Mouse (Mus musculus) neural tube, embryonic 10.5 days (tissue): Measurements from ENCODE around the gene Slc12a6.
A peak's percentile ranks its signal among the peaks of the same experiment; 100 is the strongest.
"Not testable (repeated sequence)": the region's sequence is repeated elsewhere in the genome, so short reads cannot be mapped to it uniquely, and the experiment has no call there.

Experiments used
- DNase-seq: peaks from one replicate; pipeline ENCODE4 v3.0.0-alpha.2; 2017; ENCODE audit warnings: low spot score; ENCODE audit errors: extremely low spot score

Gene Slc12a6

GRCm38 (mm10) chr2:112261748-112262653 is 3.6 kb upstream of the Slc12a6 start, which contains the start of gene Nop10:
Nop10 (plus strand) TSS chr2:112261926.
- peak; percentile 84 for DNase-seq

DNA sequence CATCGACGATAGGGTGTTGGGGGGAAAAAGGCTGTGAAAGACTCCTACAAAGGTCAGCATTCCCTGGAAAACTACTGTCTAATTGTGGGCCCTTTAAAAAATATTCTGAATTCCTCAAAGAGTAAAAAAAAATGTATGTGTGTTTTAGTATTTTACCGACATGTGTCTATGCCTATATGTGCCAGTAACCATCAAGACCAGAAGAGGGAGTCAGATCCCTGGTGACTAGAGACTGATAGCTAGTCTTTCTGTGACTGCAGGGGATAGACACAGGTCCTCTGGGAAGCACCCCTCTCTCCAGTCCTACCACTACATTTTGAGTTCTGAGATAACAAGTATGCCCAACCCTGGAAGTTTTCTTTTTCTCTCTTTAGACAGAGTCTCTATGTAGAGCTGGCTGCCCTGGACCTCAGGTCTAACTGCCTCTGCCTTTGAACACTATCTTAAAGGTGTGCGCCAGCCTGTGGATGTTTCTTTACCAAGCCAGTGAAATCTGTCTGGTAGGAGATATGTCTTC is 2.8 kb upstream of the Slc12a6 start:
- DNase-seq, result no peak

GRCm38 (mm10) chr2:112264364-112264763 is 1.3 kb upstream of the Slc12a6 start:
- no peak for DNase-seq

DNA sequence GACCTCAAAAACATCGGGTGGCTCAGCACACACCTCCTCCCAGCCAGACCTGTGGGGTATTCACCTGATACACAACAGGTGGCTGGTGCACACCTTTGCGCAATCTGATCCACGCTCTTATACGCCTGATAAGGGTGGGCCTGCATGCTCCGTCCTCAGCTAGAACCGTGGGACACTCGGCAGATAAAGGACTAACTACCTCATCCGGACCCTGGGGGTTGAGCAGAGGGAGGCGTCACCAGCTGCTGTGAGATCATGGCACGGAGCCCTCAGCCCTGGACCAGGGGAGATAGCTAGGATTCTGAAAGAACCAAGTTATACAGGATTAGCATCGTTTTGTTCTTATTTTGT is 592 bp downstream of the Slc12a6 start, which contains the start of gene Gm21985:
TSS of gene Gm21985 (plus strand) at position 73 of the 351 bp plus-strand sequence.
- DNase-seq, result no peak

GRCm38 (mm10) chr2:112266780-112267179 is 1.2 kb downstream of the Slc12a6 start:
- no peak for DNase-seq

DNA sequence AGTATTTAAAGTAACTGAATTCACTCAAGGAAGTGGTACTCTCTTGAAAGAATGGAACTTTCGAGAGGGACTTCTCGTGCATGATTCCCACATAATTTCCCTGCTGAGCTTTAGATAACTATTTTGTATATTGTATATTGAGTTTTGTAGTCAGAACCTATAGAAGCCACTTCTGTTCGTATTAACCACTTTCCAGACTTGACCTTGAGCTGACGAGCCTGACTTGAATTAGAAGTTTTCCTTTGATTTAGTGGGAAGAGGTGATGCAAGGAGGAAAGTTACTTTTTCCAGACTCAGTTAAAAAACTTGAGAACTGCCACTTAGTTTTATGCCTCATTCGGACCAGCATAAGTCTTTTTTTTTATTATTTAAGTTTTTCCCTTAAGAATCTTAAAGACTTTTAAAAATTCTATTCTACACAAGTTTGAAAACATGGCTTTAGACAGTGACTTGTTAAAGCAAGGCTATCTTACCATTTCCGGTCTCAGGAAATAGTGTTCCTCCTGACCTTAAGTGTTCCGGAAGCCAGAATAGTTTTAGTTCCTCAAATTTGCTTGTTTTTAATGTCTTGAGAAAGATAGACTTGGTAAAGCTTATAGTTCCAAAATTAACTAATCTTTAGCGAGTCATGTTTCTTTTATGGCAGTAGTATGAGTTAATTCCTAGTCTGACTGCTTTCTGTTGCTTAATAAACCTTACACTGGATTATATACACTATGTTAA is 2.1 kb downstream of the Slc12a6 start:
- no peak for DNase-seq

GRCm38 (mm10) chr2:112270011-112270410 is 4.4 kb downstream of the Slc12a6 start:
- DNase-seq, result no peak

GRCm38 (mm10) chr2:112272909-112273308 is 7.3 kb downstream of the Slc12a6 start:
- DNase-seq, result no peak

- no peak for DNase-seq
Measured at GRCm38 (mm10) chr2:112273474-112273873, 7.8 kb downstream of the Slc12a6 start.

DNA sequence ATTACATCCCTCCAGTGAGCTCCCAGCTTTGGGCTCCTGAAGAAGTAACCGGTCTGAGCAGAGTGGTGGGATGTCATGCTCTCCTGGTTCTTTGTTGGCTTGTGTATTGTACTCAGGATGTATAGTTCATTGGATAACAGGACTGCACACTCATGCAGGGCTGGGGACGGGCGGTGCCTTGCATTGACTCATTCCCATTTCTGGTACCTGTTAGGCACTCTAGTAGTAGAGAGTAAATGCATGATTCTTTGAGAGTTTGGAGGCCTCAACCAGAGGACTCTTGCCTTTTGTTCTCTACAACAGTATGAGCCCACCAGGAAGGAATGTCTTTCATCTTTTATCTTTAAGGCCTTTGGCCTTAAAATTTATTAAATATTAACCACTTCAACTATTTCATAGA is 11.2 kb downstream of the Slc12a6 start:
- DNase-seq, result no peak

DNA sequence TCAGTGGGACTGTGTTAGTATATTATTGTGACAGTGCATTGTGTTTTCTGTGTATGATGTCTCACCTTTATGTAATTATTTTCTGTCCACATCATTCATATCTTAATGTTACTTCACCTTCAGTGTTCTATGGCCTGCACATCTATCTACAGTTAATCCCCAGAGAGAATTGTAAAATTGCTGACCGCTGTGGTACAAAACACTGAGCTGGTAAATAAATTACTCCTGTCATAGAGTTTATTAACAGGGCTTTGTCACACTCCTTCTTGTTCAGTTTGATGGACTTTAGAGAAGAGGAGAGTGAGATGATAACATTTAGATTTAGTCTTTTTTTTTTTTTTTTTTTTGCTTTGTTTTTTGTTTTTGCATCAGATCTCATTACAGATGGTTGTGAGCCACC is 17.2 kb downstream of the Slc12a6 start:
- DNase-seq, result no peak

DNA sequence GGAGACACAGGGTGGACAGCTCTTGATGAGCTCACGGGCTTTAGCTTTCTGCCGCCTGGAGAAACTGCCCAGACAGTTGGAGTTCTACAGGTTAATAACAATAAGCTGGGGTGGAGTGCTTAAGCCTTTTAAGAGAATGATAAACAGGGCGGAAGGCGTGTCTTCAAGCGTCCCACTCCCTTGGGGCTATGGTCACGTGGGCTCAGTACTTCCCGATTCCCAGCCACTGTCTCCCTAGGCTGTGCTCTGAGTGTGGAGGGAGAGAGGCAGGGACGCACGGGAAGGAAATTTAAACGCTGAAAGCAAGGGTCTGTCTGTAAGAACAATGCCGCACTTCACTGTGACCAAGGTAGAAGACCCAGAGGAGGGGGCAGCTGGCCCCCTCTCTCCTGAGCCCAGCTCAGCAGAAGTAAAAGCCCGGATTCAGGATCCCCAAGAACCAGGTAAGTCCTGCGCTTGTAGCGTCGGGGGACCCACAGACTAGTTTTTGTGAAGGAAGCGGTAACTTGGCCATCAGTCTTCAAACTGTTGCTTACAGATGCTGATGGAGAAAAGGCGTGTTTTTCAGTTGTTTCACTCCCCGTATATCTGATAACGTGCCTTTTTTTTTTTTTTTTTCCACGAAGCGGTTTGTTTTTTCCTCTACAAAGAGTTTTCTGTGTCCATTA is 18.9 kb downstream of the Slc12a6 start:
- peak; percentile 53 for DNase-seq

DNA sequence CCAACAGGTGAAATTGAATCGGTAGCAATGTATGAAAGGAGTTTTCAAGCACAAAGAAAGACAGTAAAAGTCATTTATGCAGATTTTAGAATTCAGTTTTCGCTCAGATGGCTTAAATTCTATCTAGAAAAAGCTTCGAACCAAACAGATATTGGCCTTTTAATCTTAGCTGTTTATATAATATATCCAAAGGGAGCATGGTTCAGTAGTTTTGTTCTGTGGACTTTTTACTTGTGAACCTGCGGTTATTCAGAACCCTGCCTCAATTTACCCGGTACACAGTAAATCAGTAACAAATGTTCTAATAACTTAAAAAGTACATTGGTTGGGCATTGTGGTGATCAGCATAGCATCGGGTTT is 19.4 kb downstream of the Slc12a6 start:
- no peak for DNase-seq

- DNase-seq, result not testable (repeated sequence)
Measured at GRCm38 (mm10) chr2:112286062-112286461, 20.4 kb downstream of the Slc12a6 start.

DNA sequence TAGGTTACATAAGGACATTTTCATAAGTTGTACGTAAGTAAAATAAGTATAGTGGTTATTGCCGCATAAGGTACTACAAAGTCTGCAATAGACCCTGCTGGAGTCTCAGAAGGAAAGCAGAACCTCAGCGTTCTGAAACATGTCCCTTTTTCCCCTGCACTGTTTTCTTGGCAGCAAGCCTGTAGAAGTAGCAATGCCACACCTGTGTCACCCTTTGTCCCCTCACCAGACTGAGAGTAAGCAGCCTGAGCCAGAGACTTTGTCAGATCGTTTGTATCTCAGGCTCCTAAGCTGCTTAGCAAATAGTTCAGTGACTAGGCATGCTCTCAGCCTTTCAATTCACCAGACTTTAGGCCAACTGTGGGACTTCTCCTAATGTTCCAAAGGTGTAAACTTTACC is 21.4 kb downstream of the Slc12a6 start:
- DNase-seq, result no peak

DNA sequence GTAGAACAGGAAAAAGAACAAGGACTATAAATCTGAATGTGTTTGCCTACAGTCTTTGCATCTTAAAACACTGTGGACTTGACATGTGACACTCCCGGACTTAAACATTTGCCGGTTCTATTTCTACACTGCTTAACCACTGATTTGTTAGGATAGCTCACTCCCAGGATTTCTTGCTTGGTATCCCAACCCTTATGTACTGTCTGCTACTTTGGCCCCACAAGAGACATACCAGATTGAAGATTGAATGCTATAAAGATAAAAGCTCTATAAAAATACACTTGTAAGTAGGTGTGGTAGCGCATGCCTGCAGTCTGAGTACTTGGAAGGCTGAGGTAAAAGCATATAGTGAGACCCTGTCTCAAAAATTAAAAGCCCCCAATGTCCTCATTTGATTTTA is 23.9 kb downstream of the Slc12a6 start:
- DNase-seq, result no peak

- DNase-seq, result no peak
Measured at GRCm38 (mm10) chr2:112292823-112293222, 27.2 kb downstream of the Slc12a6 start.

DNA sequence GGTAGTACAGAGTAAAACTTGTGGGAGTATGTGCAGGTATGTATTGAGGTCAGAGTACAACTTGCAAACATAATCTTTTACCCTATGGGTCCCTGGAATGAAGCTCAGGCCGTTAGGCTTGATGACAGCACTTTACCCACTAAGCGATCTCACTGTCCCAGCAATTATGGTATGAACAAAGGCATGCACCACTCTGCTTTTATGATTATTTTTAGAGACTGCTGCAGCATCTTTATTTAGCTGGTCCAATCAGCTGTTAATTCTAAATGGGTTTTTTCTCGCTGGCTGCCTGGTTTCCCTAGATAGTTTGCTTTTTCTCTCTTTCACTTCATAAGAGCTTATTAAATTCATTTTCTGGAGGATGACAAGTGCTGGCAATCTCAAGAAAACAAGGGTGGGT is 30.6 kb downstream of the Slc12a6 start:
- no peak for DNase-seq

GRCm38 (mm10) chr2:112298221-112298620 is 32.6 kb downstream of the Slc12a6 start:
- DNase-seq, result no peak

GRCm38 (mm10) chr2:112308671-112309070 is 43.0 kb downstream of the Slc12a6 start:
- DNase-seq, result no peak

DNA sequence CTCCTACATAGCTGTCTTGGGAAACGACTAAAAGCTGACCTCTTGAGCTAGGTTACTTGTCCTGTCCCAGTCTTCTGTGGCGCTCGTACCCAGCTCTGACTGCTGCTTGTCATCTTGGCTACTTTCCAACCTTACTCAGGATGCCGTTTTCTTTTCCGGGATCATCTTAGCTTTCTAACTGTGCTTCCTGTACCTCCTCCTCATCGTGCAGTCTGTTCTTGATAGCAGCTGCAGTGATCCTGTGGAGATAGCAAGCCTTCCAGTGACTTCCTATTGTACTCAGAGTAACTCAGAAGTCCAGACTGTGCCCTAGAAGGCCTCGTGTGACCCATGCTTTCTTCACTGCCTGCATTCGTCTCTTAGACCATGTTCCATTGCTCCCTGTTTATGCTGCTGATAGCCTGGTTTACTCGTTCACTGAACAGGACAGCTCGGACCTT is 43.6 kb downstream of the Slc12a6 start:
- DNase-seq, result no peak

- DNase-seq, result no peak
Measured at GRCm38 (mm10) chr2:112315638-112316037, 50.0 kb downstream of the Slc12a6 start.
